Mouse (Mus musculus) heart, adult 18-20 months (tissue): ENCODE measurements at regions not wholly inside any gene's neighbourhood (a gene's known extent, or its start where the extent isn't known, plus 50 kb on each side); places are given as distances from the start of the nearest gene placed in this dataset.
"Not testable (repeated sequence)": the region's sequence is repeated elsewhere in the genome, so short reads cannot be mapped to it uniquely, and the experiment has no call there.

Source experiments
- DNase-seq, 2 experiments: peaks; one replicate each; pipeline ENCODE4 v3.0.0; 2021 to 2022; ENCODE audit warnings: mixed read lengths in 1 of 2

DNA sequence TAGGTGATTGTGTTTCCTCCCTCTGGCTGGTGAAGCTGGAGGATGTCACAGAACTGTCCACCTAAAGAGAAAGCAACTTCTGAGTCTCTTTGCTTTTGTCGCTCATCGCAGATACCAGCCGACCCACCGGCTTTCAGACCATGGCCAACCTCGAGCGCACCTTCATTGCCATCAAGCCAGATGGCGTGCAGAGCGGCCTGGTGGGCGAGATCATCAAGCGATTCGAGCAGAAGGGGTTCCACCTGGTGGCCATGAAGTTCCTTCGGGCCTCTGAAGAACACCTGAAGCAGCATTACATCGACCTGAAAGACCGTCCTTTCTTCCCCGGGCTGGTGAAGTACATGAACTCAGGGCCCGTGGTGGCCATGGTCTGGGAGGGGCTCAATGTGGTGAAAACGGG, 131.7 kb downstream of the Nuak1 start:
- not testable (repeated sequence) for DNase-seq

DNA sequence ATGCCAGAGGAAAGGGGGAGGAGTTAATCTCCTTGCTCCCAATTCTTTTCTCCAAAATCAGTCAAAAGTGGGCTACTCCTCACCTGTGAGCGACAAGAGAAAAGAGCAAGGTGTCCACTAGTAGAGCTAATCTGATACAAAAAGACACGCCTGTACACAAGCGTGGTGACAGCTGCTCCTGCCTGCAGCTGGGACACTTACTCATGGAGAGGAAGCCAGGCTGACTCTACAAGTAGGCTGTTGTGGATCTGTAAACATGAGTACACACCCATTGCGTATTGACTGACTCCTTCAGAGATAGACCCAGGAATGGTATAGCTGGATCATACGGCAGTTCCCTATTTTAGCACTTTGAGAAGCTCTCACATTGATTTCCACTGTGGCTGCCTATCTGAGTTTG, 129.7 kb downstream of the Nuak1 start:
- no peak for DNase-seq

- no peak for DNase-seq
Observed at GRCm38 (mm10) chr10:84312656-84313055, 127.7 kb downstream of the Nuak1 start.

DNA sequence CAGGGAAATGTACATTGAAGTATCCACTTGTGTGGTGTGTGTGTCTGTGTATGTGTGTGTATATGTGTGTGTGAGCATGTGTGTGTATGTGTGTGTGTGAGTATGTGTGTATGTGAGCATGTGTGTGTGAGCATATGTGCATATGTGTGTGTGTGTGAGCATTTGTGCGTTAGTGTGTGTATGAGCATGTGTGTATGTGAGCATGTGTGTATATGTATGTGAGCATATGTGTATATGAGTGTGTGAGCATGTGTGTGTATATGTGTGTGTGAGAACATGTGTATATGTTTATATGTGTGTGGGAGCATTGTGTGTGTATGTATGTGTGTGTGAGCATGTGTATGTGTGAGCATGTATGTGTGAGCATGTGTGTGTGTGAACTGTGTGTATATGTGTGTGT, 123.5 kb downstream of the Nuak1 start:
- no peak for DNase-seq

DNA sequence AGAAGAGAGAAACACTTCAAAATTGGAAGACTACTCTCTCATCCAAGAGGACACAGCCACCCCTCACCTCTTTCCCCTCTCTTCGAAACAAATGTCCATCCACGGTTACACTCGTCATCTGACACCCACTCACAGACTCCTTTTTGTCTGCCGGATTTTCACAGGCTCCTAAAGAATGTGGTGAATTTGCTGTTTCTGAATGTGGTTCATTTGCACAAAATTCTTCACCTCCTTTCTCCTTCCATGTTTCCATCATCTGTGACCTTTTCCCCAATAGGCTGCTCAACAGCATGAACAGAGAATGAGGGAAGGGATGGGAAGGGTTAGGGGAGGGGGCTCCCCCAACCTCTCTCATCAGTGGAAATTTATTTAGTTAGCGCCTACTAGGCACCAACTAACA, 122.4 kb downstream of the Nuak1 start:
- DNase-seq: no peak
